Mouse (Mus musculus): Measurements from ENCODE around the gene Zbtb20.

Zbtb20 gene

GRCm38 (mm10) chr16:43448141-43448981, 572.7 kb downstream of the Zbtb20 start:
- DNase-seq (ENCODE audit: low read depth) = peak; percentile 30

GRCm38 (mm10) chr16:43454370-43454934, 578.8 kb downstream of the Zbtb20 start:
- DNase-seq (ENCODE audit: low read depth) = no peak

- no peak for DNase-seq (ENCODE audit: low read depth)
Measured at GRCm38 (mm10) chr16:43456446-43457172, 580.9 kb downstream of the Zbtb20 start.

- no peak for DNase-seq (ENCODE audit: low read depth)
Measured at GRCm38 (mm10) chr16:43457814-43458213, 582.1 kb downstream of the Zbtb20 start.

- no peak for DNase-seq (ENCODE audit: low read depth)
Measured at GRCm38 (mm10) chr16:43458726-43459223, 583.1 kb downstream of the Zbtb20 start.

GRCm38 (mm10) chr16:43461745-43462378, 586.2 kb downstream of the Zbtb20 start:
- no peak for DNase-seq (ENCODE audit: low read depth)

- DNase-seq (ENCODE audit: low read depth) = no peak
Measured at GRCm38 (mm10) chr16:43462470-43463455, 587.1 kb downstream of the Zbtb20 start.

GRCm38 (mm10) chr16:43463684-43464475, 588.2 kb downstream of the Zbtb20 start:
- no peak for DNase-seq (ENCODE audit: low read depth)

- no peak for DNase-seq (ENCODE audit: low read depth)
Measured at GRCm38 (mm10) chr16:43464476-43465080, 588.9 kb downstream of the Zbtb20 start.

- no peak for DNase-seq (ENCODE audit: low read depth)
Measured at GRCm38 (mm10) chr16:43465368-43465839, 589.7 kb downstream of the Zbtb20 start.

- DNase-seq (ENCODE audit: low read depth) = no peak
Measured at GRCm38 (mm10) chr16:43465921-43466748, 590.5 kb downstream of the Zbtb20 start.

- no peak for DNase-seq (ENCODE audit: low read depth)
Measured at GRCm38 (mm10) chr16:43466749-43467065, 591.0 kb downstream of the Zbtb20 start.

GRCm38 (mm10) chr16:43471060-43471459, 595.4 kb downstream of the Zbtb20 start:
- no peak for DNase-seq (ENCODE audit: low read depth)

GRCm38 (mm10) chr16:43474941-43475728, 599.5 kb downstream of the Zbtb20 start:
- no peak for DNase-seq (ENCODE audit: low read depth)

- DNase-seq (ENCODE audit: low read depth) = no peak
Measured at GRCm38 (mm10) chr16:43476921-43477320, 601.2 kb downstream of the Zbtb20 start.

- no peak for DNase-seq (ENCODE audit: low read depth)
Measured at GRCm38 (mm10) chr16:43478352-43478751, 602.7 kb downstream of the Zbtb20 start.

GRCm38 (mm10) chr16:43480532-43480931, 604.9 kb downstream of the Zbtb20 start:
- DNase-seq (ENCODE audit: low read depth) = no peak

GRCm38 (mm10) chr16:43482125-43482524, 606.4 kb downstream of the Zbtb20 start:
- DNase-seq (ENCODE audit: low read depth) = no peak
